Mouse (Mus musculus) forebrain, embryonic 15.5 days (tissue): Measurements from ENCODE around the gene Ntf5. TPM values are rescaled to one million over a fixed set of nuclear protein-coding genes. Genes with fewer than 3 reads are reported as not detected.
"Not testable (repeated sequence)": the region's sequence is repeated elsewhere in the genome, so short reads cannot be mapped to it uniquely, and the experiment has no call there.

Experiments
- ATAC-seq: fragments of 200-750 bp; cut with Nextera tagmentation; replicated peaks from 2 replicates; pipeline ENCODE4 v1.8.0; 2017; ENCODE audit warnings: mild to moderate bottlenecking, moderate TSS enrichment, moderate library complexity
- H3K27ac ChIP-seq: fragments of 300-500 bp; sonication (generic); replicated peaks from 2 replicates; pipeline ENCODE4 v1.5.1; 2015; ENCODE audit warnings: mild to moderate bottlenecking, inconsistent platforms
- H3K27me3 ChIP-seq: fragments of 300-500 bp; sonication (generic); 2 replicates; pipeline ENCODE4 v1.6.1; 2015; ENCODE audit warnings: inconsistent platforms
- H3K36me3 ChIP-seq: fragments of 300-500 bp; sonication (generic); 2 replicates; pipeline ENCODE4 v1.6.1; 2015; ENCODE audit warnings: mild to moderate bottlenecking, inconsistent platforms
- H3K4me1 ChIP-seq: fragments of 300-500 bp; sonication (generic); 2 replicates; pipeline ENCODE4 v1.6.1; 2015; ENCODE audit warnings: inconsistent platforms
- H3K4me2 ChIP-seq: fragments of 300-500 bp; sonication (generic); replicated peaks from 2 replicates; pipeline ENCODE4 v1.6.1; 2015; ENCODE audit warnings: mild to moderate bottlenecking, inconsistent platforms
- H3K4me3 ChIP-seq: fragments of 300-500 bp; sonication (generic); 2 replicates; pipeline ENCODE4 v1.5.1; 2015; ENCODE audit warnings: mild to moderate bottlenecking, inconsistent platforms
- H3K9ac ChIP-seq: fragments of 300-500 bp; sonication (generic); replicated peaks from 2 replicates; pipeline ENCODE4 v1.6.1; 2015; ENCODE audit warnings: mild to moderate bottlenecking, inconsistent platforms
- H3K9me3 ChIP-seq: fragments of 300-500 bp; sonication (generic); 2 replicates; pipeline ENCODE4 v1.6.1; 2016; ENCODE audit warnings: inconsistent platforms
- WGBS: fragments of 180-500 bp; shearing (Covaris S2); methylation state at CpG from one replicate; pipeline ENCODE4 v1.1.7; 2015; ENCODE audit warnings: mixed read lengths; 5-methylcytosine and 5-hydroxymethylcytosine counted together
- polyA plus RNA-seq: library from polyadenylated mRNA; unstranded; fragments of >200 nt; fragmentation: Nextera tagmentation; extraction: Ambion mirVana; gene quantifications from 2 replicates; pipeline ENCODE4 v1.2.1, GENCODE M21; 2015

Gene Ntf5
- polyA plus RNA-seq, 1 experiment from 2014 or later, result not detected

DNA sequence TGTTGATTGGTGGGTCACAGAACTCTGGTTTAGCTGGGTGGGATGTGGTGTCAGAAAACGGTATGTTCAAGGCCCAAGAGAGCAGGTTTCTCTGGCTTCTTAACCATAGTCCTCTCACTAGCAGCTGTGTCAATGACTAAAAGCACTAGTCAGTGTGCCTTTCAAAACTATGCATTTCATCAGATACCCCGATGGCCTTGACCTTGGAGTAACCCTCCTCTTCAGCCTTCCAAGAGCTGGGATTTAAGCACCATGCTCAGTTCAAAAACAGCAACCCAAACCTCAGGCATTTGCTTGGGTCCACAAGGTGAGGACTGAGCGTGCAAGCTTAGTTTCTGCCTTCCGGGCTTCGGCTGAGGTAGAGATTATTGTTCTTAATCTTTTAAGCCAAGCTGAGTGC is 41.1 kb upstream of the Ntf5 start:
- no peak overlapping the region for H3K9ac ChIP-seq
- no peak overlapping the region for H3K4me2 ChIP-seq
- no peaks in the 10 kb centered on the region for H3K9me3 ChIP-seq
- H3K4me3 ChIP-seq, result no peak overlapping the region
- peaks cover 10% of the 10 kb centered on the region; the same call in 1 of the 2 replicates for H3K27me3 ChIP-seq
- 79% methylated on average over 5 of the region's 5 CpGs for WGBS
- ATAC-seq, result no peak
- H3K4me1 ChIP-seq, result peaks cover 29% of the 10 kb centered on the region
- H3K27ac ChIP-seq, result no peak overlapping the region
- H3K36me3 ChIP-seq, result peaks cover 47% of the 10 kb centered on the region

- Histone ChIP-seq H3K36me3 (peaks cover 68% of the 10 kb centered on the region), H3K4me1 (peaks cover 19% of the 10 kb centered on the region), H3K9ac (no peak overlapping the region), H3K4me3 (no peak overlapping the region), H3K27me3 (0 out of 2 replicates have a peak, but pooled peaks cover 2% of the 10 kb centered on the region), H3K27ac (no peak overlapping the region), H3K4me2 (no peak overlapping the region), H3K9me3 (no peaks in the 10 kb centered on the region)
- WGBS, result 91% methylated on average over 8 of the region's 8 CpGs
- no peak for ATAC-seq
Measured at GRCm38 (mm10) chr7:45374620-45375019, 38.9 kb upstream of the Ntf5 start.

GRCm38 (mm10) chr7:45376057-45376456 is 37.4 kb upstream of the Ntf5 start:
- no peak overlapping the region for H3K4me3 ChIP-seq
- no peak overlapping the region; the same call in 1 of the 2 replicates for H3K27ac ChIP-seq
- no peak overlapping the region for H3K4me2 ChIP-seq
- peaks cover 82% of the 10 kb centered on the region for H3K36me3 ChIP-seq
- 73% methylated on average over 1 of the region's 1 CpGs for WGBS
- H3K9ac ChIP-seq, result no peak overlapping the region
- no peaks in the 10 kb centered on the region for H3K9me3 ChIP-seq
- no peaks in the 10 kb centered on the region for H3K27me3 ChIP-seq
- H3K4me1 ChIP-seq, result peaks cover 6% of the 10 kb centered on the region; the same call in 1 of the 2 replicates
- ATAC-seq, result no peak; the same call in 1 of the 2 replicates

GRCm38 (mm10) chr7:45386077-45386476 is 27.4 kb upstream of the Ntf5 start:
- no peak overlapping the region for H3K27ac ChIP-seq
- no peak overlapping the region for H3K4me2 ChIP-seq
- no peak overlapping the region for H3K4me3 ChIP-seq
- H3K9me3 ChIP-seq, result no peaks in the 10 kb centered on the region
- peaks cover 97% of the 10 kb centered on the region for H3K36me3 ChIP-seq
- H3K9ac ChIP-seq, result no peak overlapping the region
- H3K27me3 ChIP-seq, result no peaks in the 10 kb centered on the region
- WGBS, result 84% methylated on average over 3 of the region's 3 CpGs
- ATAC-seq, result no peak
- no peaks in the 10 kb centered on the region for H3K4me1 ChIP-seq

DNA sequence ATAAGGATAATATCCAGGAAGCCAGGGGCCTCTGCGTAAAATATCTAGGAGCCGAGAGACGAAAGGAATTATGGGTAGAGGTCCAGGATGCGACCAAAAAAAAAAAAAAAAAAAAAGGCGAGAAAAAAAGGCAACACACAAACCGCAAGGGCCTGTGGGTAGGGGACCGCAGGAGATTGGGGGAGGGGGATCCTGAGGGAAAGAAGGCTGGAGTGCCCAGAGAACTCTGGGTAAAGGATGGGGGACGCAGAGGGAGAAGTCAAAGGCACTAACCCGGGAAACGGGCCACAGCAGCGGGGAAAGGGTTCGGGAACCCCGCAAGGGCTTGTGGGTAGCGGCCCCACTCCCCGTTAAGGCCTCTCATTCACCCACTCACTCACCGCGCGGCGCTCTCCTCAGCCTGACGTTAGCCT is 18.4 kb upstream of the Ntf5 start:
- H3K9me3 ChIP-seq, result no peaks in the 10 kb centered on the region
- peaks cover 26% of the 10 kb centered on the region for H3K4me1 ChIP-seq
- peak overlapping the region; percentile 98 for H3K27ac ChIP-seq
- H3K4me3 ChIP-seq, result peak overlapping the region; percentile 81
- peak overlapping the region; percentile 81 for H3K9ac ChIP-seq
- H3K4me2 ChIP-seq, result peak overlapping the region; percentile 80
- ATAC-seq, result peak; percentile 81
- WGBS, result 0% methylated on average over 19 of the region's 20 CpGs
- H3K36me3 ChIP-seq, result peaks cover 26% of the 10 kb centered on the region
- H3K27me3 ChIP-seq, result no peaks in the 10 kb centered on the region

DNA sequence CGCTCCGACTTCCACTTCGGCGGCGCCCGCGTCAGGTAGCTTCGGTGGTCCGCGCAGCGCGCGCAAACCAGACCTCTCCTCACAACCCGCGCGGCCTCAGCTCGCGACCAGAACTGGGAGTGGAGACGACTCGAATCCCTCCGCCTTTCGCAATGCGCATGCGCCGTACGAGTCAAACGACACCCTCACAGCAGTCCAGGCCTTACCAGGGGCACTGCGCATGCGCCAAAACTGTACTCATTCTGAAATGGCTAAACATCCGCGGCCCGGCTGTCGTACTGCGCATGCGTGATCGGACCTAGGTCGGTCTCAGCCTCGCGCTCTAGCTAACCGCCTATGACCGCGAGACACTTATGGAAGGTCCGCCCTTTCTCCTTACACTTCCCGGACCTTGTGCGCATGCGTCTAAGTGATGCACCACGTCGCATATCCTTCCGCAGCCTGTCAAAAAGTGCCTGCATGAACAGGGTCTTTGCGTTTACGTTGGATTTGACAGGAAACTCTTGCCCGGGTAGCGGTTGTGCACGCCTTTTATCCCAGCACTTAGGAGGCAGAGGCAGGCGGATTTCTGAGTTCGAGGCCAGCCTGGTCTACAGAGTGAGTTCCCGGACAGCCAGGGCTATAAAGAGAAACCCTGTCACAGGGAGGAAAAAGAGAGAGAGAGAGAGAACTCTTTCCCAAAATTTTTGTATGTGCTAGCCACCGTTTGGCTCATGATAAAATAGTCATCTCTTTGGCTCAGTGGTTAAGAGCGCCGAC is 17.7 kb upstream of the Ntf5 start, which contains the start of gene Snrnp70:
Gene Snrnp70, minus strand, starts transcription at position 165 of the 759 bp plus-strand sequence.
- Histone ChIP-seq H3K27me3 (no peaks in the 10 kb centered on the region), H3K4me3 (peak within 1 kb of the TSS; percentile 81), H3K4me1 (peaks cover 26% of the 10 kb centered on the region), H3K4me2 (peak within 1 kb of the TSS; percentile 80), H3K9me3 (no peaks in the 10 kb centered on the region), H3K9ac (peak within 1 kb of the TSS; percentile 81), H3K27ac (peak within 1 kb of the TSS; percentile 98), H3K36me3 (peaks cover 20% of the 10 kb centered on the region)
- WGBS, result under 1% methylated on average over 60 of the region's 60 CpGs
- peak; percentile 98 for ATAC-seq

- H3K9me3 ChIP-seq, H3K27me3 ChIP-seq: not testable (repeated sequence)
- peak; percentile 44 for ATAC-seq
- peak overlapping the region; percentile 88 for H3K27ac ChIP-seq
- H3K4me2 ChIP-seq, result peak overlapping the region; percentile 60
- peak overlapping the region; percentile 41 for H3K9ac ChIP-seq
- peaks cover 15% of the 10 kb centered on the region for H3K36me3 ChIP-seq
- 9% methylated on average over 3 of the region's 3 CpGs for WGBS
- H3K4me3 ChIP-seq, result peak overlapping the region; percentile 81
- peaks cover 26% of the 10 kb centered on the region for H3K4me1 ChIP-seq
Measured at GRCm38 (mm10) chr7:45396337-45396775, 17.1 kb upstream of the Ntf5 start.

GRCm38 (mm10) chr7:45396787-45397186 is 16.7 kb upstream of the Ntf5 start:
- H3K9me3 ChIP-seq, result no peaks in the 10 kb centered on the region
- no peak overlapping the region for H3K27ac ChIP-seq
- no peak for ATAC-seq
- H3K4me1 ChIP-seq, result peaks cover 26% of the 10 kb centered on the region
- no peak overlapping the region for H3K9ac ChIP-seq
- H3K4me3 ChIP-seq, result no peak overlapping the region
- H3K4me2 ChIP-seq, result no peak overlapping the region
- peaks cover 11% of the 10 kb centered on the region for H3K36me3 ChIP-seq
- WGBS, result 64% methylated on average over 2 of the region's 2 CpGs
- no peaks in the 10 kb centered on the region for H3K27me3 ChIP-seq

DNA sequence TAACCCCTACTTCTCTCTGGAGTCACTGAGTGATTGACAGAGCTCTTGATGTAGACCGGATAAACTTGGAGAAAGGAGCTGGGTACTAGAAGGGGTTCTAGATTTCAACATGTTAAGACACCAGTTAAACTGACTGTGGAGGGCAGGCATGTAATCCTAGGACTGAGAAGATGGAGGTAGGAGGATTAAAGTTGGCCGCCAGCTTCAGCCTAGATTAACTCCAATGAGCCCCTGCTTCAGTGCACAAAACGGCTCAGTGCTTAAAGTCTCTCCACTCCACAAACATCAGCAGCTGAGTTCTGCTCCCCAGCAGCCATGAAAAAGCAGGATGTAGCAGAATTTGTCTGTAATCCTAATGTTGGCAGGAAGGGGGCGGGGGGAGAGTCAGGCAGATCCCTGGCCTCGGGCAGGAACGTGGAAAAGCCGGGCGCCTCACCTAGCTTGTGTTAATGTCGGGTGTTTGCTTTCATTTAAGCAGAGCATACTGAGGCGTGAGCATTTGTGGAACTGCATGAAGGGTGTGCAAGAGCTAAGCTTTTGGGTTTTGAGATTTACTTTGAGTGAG is 11.9 kb upstream of the Ntf5 start:
- Histone ChIP-seq H3K4me3 (no peak overlapping the region), H3K4me1 (peaks cover 9% of the 10 kb centered on the region), H3K27ac (no peak overlapping the region), H3K9ac (no peak overlapping the region), H3K36me3 (no peaks in the 10 kb centered on the region), H3K4me2 (no peak overlapping the region), H3K9me3 (no peaks in the 10 kb centered on the region), H3K27me3 (peaks cover 18% of the 10 kb centered on the region)
- WGBS, result 75% methylated on average over 10 of the region's 10 CpGs
- ATAC-seq, result no peak

DNA sequence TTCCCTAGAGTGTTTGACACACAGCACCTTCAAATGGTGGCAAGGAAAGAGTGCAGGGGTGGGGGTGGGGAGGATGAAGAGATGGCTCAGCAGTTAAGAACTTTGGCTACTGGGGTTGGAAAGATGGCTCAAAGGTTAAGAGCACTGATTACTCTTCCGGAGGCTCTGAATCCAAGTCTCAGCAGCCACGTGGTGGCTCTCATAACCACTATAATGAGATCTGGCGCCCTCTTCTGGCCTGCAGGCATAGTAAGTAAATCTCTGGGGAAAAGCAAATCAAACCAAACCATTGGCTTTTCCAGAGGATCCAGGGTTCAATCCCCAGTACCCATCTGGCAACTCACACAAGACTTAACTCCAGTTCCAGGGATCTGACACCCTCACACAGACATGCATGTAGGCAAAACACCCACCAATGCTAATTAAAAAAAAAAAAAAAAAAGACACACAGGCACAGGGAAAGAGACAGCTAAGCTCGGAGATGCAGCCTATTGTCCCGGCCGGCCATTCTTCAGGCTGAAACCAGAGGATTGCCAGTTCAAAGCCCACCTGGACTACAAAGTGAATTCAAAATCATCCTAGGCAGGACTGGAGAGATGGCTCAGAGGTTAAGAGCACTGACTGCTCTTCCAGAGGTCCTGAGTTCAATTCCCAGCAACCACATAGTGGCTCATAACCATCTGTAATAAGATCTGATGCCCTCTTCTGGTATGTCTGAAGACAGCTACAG is 9.8 kb upstream of the Ntf5 start:
- Histone ChIP-seq H3K27me3 (peaks cover 39% of the 10 kb centered on the region), H3K4me3 (no peak overlapping the region), H3K36me3 (no peaks in the 10 kb centered on the region), H3K4me1 (peaks cover 12% of the 10 kb centered on the region), H3K9me3 (no peaks in the 10 kb centered on the region), H3K9ac (no peak overlapping the region), H3K4me2 (no peak overlapping the region), H3K27ac (no peak overlapping the region)
- 45% methylated on average over 6 of the region's 6 CpGs for WGBS
- ATAC-seq, result no peak

GRCm38 (mm10) chr7:45405091-45406075 is 8.1 kb upstream of the Ntf5 start, which contains the start of gene Kcna7:
Gene Kcna7, plus strand, starts transcription at chr7:45405653.
- H3K9me3 ChIP-seq, result no peaks in the 10 kb centered on the region
- H3K27me3 ChIP-seq, result peaks cover 56% of the 10 kb centered on the region
- H3K27ac ChIP-seq, result no peak within 1 kb of the TSS
- ATAC-seq, result no peak; the same call in 1 of the 2 replicates
- 9% methylated on average over 28 of the region's 28 CpGs for WGBS
- peaks cover 12% of the 10 kb centered on the region for H3K4me1 ChIP-seq
- H3K4me3 ChIP-seq, result peak within 1 kb of the TSS; percentile 35
- H3K9ac ChIP-seq, result no peak within 1 kb of the TSS; the same call in 1 of the 2 replicates
- peak within 1 kb of the TSS; percentile 39 for H3K4me2 ChIP-seq
- H3K36me3 ChIP-seq, result no peaks in the 10 kb centered on the region
